Mouse (Mus musculus) embryonic stem cell, embryonic (primary cell): ENCODE results near the gene Slco2b1.
"Not testable (repeated sequence)": the region's sequence is repeated elsewhere in the genome, so short reads cannot be mapped to it uniquely, and the experiment has no call there.

ENCODE experiments used
- CTCF ChIA-PET, 4 experiments: fragments of 300-600 bp in 2 of 4; fragments of 350-600 bp in 2 of 4; sonication (Branson Sonifier 250); formaldehyde crosslinking; loops; one replicate each; lab custom pipeline; 2022; ENCODE audit warnings: inconsistent platforms in 2 of 4; lab: Charles Lee
- POLR2A ChIA-PET, 4 experiments: fragments of 300-600 bp in 2 of 4; fragments of 350-600 bp in 2 of 4; sonication (Branson Sonifier 250); formaldehyde crosslinking; loops; one replicate each; lab custom pipeline; 2022; ENCODE audit warnings: antibody characterized with exemption in 4 of 4, inconsistent platforms in 1 of 4; lab: Charles Lee

The Slco2b1 gene

GRCm38 (mm10) chr7:99711166-99711565, at the start of gene Slco2b1:
Slco2b1 (minus strand) TSS chr7:99711340.
- POLR2A ChIA-PET: interaction anchor here in 1 of 4 experiments (0.6 to 0.8 kb wide), 2 partner anchors 9 to 31 kb away, joined by 3 read pairs; no protein-coding TSS in a partner anchor
- CTCF ChIA-PET: interaction anchor here in 2 of 4 experiments (0.6 to 1.7 kb wide), 3 partner anchors 9 to 52 kb away, joined by 3 to 6 read pairs (median 3); partner anchors contain the start of gene Olfr521 (in 1 of the 2)

DNA sequence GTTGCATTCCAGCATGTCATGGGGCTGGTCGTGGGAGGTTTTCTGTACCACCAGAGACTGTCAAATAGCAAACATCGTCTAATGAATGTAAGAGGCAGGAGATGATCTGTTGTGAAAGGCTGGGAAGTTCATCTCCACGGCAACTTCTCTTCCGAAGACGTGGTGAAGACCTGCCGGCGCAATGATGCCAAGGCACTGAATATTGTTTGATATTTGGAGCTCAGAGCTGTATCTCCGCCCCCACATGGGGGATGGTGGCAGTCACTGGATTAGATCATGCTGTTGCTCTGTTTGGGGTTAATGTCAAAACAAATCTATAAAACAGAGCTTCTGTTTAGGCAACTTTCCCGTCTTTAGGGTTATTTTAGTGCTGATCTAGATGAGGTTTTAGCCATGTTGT, 28.1 kb upstream of the Slco2b1 start:
- ChIA-PET POLR2A (no interaction called here), CTCF (interaction anchor here in 1 of 4 experiments (0.6 kb wide), 1 partner anchor 13 kb away, joined by 3 read pairs; no protein-coding TSS in a partner anchor)

- POLR2A ChIA-PET, CTCF ChIA-PET: not testable (repeated sequence)
These were observed 24.4 kb upstream of the Slco2b1 start for GRCm38 (mm10) chr7:99735491-99735890.

- POLR2A ChIA-PET: interaction anchor here in 1 of 4 experiments (0.6 kb wide), 1 partner anchor 32 kb away, joined by 5 read pairs; no protein-coding TSS in a partner anchor
- CTCF ChIA-PET: interaction anchor here in 1 of 4 experiments (1.3 kb wide), 1 partner anchor 142 kb away, joined by 4 read pairs; no protein-coding TSS in a partner anchor
These were observed 23.5 kb upstream of the Slco2b1 start for GRCm38 (mm10) chr7:99734612-99735011.

- ChIA-PET POLR2A (no interaction called here), CTCF (no interaction called here)
These were observed 18.8 kb upstream of the Slco2b1 start, which contains the start of gene Olfr520 for GRCm38 (mm10) chr7:99729973-99730372. Olfr520 (plus strand) TSS chr7:99730273.

- POLR2A ChIA-PET: no interaction called here
- CTCF ChIA-PET: no interaction called here
These were observed 5.4 kb upstream of the Slco2b1 start for GRCm38 (mm10) chr7:99716536-99716935.

DNA sequence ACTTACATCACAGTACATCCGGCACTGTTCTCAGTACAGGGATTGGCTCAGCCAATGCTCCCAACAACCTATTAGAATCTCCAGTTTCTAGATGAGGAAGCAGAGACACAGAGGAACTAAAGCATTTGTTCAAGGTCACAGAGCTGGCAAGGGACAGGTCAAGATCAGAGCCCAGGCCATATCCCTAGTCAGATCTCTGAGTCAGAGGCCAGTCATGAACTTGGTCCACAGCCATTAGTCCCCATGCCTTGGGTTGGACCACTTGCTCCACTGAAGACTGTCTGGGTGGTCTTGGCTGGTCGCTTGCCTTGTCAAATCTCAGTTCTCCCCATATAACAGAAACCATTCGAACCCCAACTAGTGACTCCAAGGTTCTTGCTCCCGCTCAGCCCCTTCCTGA, 1.3 kb upstream of the Slco2b1 start:
- CTCF ChIA-PET: interaction anchor here in 1 of 4 experiments (1.7 kb wide), 1 partner anchor 53 kb away, joined by 6 read pairs; no protein-coding TSS in a partner anchor
- POLR2A ChIA-PET: no interaction called here

DNA sequence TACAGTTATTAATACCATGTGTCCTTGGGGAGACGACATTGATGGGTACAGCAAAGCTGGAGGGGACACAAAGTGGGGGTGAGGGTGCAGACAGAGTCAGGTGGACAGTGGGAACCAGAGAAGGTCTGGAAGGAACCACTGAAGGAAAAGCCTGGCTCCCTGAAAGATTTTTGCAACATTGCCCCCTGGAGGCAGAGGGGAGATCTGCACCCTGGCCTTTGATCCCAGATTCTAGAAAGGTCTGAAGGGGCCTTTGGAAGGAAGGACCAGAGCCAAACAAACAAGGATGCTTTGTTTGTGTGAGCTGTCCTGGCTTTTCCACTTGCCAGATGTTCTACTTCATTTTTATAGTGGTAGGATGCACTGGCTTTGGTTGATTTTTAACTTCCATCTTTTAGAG, 664 bp downstream of the Slco2b1 start:
- CTCF ChIA-PET: interaction anchor here (0.5 to 1.6 kb wide), 9 partner anchors 10 to 710 kb away, joined by 3 to 6 read pairs (median 3); no protein-coding TSS in a partner anchor
- POLR2A ChIA-PET: interaction anchor here in 2 of 4 experiments (0.8 to 1.4 kb wide), 3 partner anchors 9 to 42 kb away, joined by 3 read pairs; no protein-coding TSS in a partner anchor

- ChIA-PET CTCF (interaction anchor here (0.5 to 1.9 kb wide), 11 partner anchors 10 to 710 kb away, joined by 3 to 6 read pairs (median 4); no protein-coding TSS in a partner anchor), POLR2A (interaction anchor here in 2 of 4 experiments (1.1 to 1.4 kb wide), 2 partner anchors 19 to 42 kb away, joined by 3 read pairs; no protein-coding TSS in a partner anchor)
These were observed 1.1 kb downstream of the Slco2b1 start for GRCm38 (mm10) chr7:99709992-99710391.

GRCm38 (mm10) chr7:99708750-99709149, 2.4 kb downstream of the Slco2b1 start:
- CTCF ChIA-PET: interaction anchor here in 3 of 4 experiments (0.8 to 2.0 kb wide), 7 partner anchors 13 to 209 kb away, joined by 3 to 9 read pairs (median 4); no protein-coding TSS in a partner anchor
- POLR2A ChIA-PET: interaction anchor here in 2 of 4 experiments (0.6 to 1.4 kb wide), 4 partner anchors 11 to 360 kb away, joined by 3 to 8 read pairs (median 3); no protein-coding TSS in a partner anchor

GRCm38 (mm10) chr7:99708301-99708721, 2.8 kb downstream of the Slco2b1 start:
- POLR2A ChIA-PET: interaction anchor here in 2 of 4 experiments (0.6 to 1.4 kb wide), 4 partner anchors 12 to 361 kb away, joined by 3 to 8 read pairs (median 3); no protein-coding TSS in a partner anchor
- CTCF ChIA-PET: interaction anchor here in 3 of 4 experiments (0.5 to 2.0 kb wide), 7 partner anchors 13 to 208 kb away, joined by 3 to 9 read pairs (median 4); no protein-coding TSS in a partner anchor

GRCm38 (mm10) chr7:99707671-99708070, 3.5 kb downstream of the Slco2b1 start:
- ChIA-PET POLR2A (interaction anchor here in 1 of 4 experiments (1.4 kb wide), 1 partner anchor 12 kb away, joined by 3 read pairs; no protein-coding TSS in a partner anchor), CTCF (interaction anchor here in 3 of 4 experiments (0.8 to 2.0 kb wide), 3 partner anchors 48 to 208 kb away, joined by 3 to 9 read pairs (median 4); no protein-coding TSS in a partner anchor)

DNA sequence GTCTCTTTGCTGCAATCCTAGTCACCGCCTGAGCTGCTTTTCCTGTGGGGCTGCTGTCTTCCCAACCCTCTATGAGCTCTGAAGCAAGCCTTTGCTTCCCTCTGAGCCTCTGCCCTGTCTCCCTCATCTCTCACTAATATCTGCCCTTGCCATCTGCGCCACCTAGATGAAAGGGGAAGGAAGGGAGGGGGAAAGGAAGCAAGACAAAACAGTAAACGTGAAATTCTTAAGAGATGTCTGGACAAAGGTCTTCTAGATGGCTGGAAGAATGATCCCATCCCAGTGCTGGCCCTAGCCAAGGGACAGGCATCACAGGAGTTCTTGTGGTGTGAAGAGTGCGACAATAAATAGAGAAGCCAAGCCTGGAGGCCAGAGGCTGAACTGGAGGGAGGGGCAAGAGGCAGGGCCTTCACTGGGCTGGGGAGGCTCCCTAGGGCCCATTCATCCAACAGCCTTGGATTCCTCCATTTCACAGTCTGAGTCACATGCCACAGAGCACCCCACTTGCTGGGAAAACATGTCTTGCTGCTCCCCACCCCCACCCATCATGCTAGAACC, 4.0 kb downstream of the Slco2b1 start:
- POLR2A ChIA-PET: interaction anchor here in 1 of 4 experiments (1.0 to 1.2 kb wide), 2 partner anchors 12 to 55 kb away, joined by 3 read pairs; no protein-coding TSS in a partner anchor
- CTCF ChIA-PET: interaction anchor here in 3 of 4 experiments (0.7 to 2.0 kb wide), 7 partner anchors 47 to 207 kb away, joined by 3 to 9 read pairs (median 4); no protein-coding TSS in a partner anchor

DNA sequence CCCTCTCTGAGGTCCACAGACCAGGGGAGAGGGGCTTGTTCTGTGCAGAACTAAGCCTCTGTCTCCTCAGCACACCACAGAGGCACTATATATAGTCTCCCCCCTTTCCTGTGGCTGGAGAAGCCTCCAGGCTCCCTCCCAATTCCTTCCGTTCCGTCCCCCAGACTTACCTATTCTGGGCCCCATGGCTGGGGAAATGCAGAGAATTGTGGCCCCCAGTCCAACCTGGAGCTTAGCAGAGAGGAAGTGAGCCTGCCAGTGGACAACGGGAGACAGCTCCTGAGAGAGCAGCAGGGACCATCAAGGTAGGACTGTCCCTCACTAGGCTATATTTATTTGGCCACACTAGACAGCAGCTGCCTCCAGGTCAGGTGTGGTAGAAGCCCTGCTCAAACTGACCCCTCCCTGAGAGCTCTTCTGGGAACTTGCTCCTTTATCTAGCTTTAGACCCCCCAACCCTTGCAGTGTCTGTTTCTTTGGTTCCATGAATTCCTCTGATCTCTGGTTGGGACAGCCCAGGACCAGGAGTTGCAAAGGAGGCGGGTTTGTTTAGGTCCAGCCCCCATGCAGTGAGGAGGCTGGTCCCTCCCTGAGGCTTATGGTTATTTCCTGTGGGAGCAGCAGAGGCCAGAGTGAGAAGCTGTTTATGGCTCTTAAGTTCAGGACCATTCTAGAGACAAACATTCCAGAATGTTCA, 4.7 kb downstream of the Slco2b1 start:
- POLR2A ChIA-PET: interaction anchor here in 1 of 4 experiments (1.0 to 1.2 kb wide), 2 partner anchors 11 to 54 kb away, joined by 3 read pairs; no protein-coding TSS in a partner anchor

GRCm38 (mm10) chr7:99704736-99705519, 6.2 kb downstream of the Slco2b1 start:
- POLR2A ChIA-PET: interaction anchor here in 1 of 4 experiments (0.5 kb wide), 1 partner anchor 138 kb away, joined by 3 read pairs; no protein-coding TSS in a partner anchor
- CTCF ChIA-PET: no interaction called here

More for the DNA sequence above, 4.7 kb downstream of the Slco2b1 start:
- CTCF ChIA-PET: interaction anchor here in 3 of 4 experiments (0.6 to 2.0 kb wide), 8 partner anchors 47 to 207 kb away, joined by 3 to 5 read pairs (median 4); no protein-coding TSS in a partner anchor

DNA sequence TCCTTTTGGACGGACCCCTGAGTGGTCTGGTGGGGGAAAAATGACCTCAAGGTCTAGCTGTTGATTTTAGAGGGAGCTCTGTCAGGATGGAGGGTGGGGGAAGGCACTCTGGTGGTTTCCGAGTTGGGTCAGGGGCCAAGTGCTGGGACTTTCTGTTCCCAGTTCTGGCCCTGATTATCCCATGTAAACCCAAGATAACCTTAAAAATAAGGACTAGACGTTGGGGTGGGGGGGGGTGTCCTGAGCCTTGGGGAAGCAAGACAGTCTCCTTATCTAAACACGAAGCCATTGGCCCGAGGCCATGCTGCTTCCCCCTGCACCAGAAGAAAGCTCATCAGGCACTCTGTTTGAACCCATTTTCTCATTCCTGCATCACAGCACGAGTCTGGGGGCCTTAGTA, 8.9 kb downstream of the Slco2b1 start:
- ChIA-PET POLR2A (interaction anchor here in 1 of 4 experiments (0.5 to 1.2 kb wide), 4 partner anchors 11 to 341 kb away, joined by 3 to 5 read pairs (median 3); no protein-coding TSS in a partner anchor), CTCF (interaction anchor here in 1 of 4 experiments (0.7 to 0.9 kb wide), 2 partner anchors 9 to 43 kb away, joined by 3 read pairs; partner anchors contain the start of gene Slco2b1)

DNA sequence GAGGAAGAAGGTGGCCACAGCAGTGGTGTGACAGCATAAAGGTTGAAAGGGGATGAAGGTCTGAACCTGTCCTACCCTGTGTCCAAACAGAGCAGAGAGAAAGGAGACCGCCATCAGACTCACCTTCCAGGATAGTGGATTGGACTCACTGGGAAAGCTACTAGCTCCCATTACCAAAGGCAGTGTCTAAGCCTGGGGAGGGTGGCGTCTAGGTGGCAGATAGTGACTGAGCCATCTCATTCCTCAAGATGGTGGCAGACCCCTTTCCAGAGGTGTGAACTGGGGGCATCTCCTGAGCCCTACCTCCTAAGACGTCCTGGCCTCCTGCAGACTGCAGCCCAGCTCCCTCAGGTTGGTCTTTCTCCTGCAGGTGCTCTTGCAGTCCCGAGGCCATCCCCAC, 10.5 kb downstream of the Slco2b1 start:
- CTCF ChIA-PET: interaction anchor here in 3 of 4 experiments (0.6 to 1.2 kb wide), 3 partner anchors 9 to 75 kb away, joined by 3 read pairs; no protein-coding TSS in a partner anchor
- POLR2A ChIA-PET: interaction anchor here in 1 of 4 experiments (0.6 kb wide), 1 partner anchor 19 kb away, joined by 3 read pairs; no protein-coding TSS in a partner anchor
